Mouse (Mus musculus): ENCODE results near the gene U2af2. TPM values are rescaled to one million over a fixed set of nuclear protein-coding genes. Genes with fewer than 3 reads are reported as not detected.

Gene U2af2
- total and polyA plus RNA-seq, 3 experiments = 208 to 480 (median 261) TPM

DNA sequence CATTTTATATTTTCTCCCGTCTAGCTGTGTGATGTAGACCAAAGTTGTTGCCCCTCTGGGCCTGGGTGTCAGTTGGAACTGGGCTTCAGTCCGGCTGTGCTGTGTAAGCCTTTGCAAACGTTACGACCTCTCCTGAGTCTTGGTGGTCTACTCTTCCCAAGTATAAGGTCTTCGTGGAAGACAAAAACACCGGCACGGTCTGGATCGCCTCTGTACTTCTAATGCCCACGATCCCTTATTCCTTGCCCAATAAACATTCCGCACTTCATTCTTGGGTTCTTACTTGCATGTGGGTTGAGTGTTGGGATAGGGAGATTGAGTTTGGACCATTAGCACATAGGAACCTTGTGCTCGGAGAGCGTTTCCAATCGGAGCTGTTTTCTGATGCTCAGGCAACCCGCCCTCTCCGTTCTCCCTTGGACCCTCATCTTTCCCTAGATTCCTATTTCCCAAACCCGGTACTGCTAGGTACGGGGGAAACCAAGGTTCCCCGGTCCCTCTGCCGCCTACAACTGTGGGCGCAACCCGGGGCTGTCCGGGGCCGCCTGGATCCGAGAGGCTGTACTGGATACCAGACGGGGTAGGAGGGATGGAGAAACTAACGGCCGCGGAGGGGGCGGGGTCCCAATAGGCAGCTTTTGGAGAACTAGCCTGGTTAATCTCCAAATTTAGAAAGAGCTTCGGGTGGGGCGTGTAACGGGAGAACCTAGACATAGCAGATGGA is 8.3 kb upstream of the U2af2 start:
- H3K27me3 ChIP-seq (ENCODE audit: insufficient read depth, low read length) = peaks cover 77% of the 10 kb centered on the region
- TF ChIP-seq TAL1 (conservative IDR thresholded peaks at IDR 0.05; ENCODE audit: low read depth, low read length) (no peak), POLR2AphosphoS5 (IDR thresholded peaks at IDR 0.05; ENCODE audit: insufficient replicate concordance, low read depth, low read length) (no peak), GATA2 (IDR thresholded peaks at IDR 0.05; ENCODE audit: borderline replicate concordance, low read depth, low read length) (no peak), CTCF (IDR thresholded peaks at IDR 0.05; ENCODE audit: low read depth, low read length) (no peak)
- ATAC-seq (ENCODE audit: extremely low read depth, insufficient number of reproducible peaks, low FRiP score, poor library complexity, severe bottlenecking) (no peak), DNase-seq (ENCODE audit: low spot score) (no peak)
- peaks cover 4% of the 10 kb centered on the region; the same call in 1 of the 2 replicates for H3K9me3 ChIP-seq (replicated peaks)
- no peaks in the 10 kb centered on the region for H3K36me3 ChIP-seq (replicated peaks)
- no peak overlapping the region for H3K4me3 ChIP-seq (ENCODE audit: low read depth, low read length)
- peaks cover 6% of the 10 kb centered on the region; the same call in 1 of the 2 replicates for H3K4me1 ChIP-seq (ENCODE audit: insufficient read depth, low read depth, low read length)

DNA sequence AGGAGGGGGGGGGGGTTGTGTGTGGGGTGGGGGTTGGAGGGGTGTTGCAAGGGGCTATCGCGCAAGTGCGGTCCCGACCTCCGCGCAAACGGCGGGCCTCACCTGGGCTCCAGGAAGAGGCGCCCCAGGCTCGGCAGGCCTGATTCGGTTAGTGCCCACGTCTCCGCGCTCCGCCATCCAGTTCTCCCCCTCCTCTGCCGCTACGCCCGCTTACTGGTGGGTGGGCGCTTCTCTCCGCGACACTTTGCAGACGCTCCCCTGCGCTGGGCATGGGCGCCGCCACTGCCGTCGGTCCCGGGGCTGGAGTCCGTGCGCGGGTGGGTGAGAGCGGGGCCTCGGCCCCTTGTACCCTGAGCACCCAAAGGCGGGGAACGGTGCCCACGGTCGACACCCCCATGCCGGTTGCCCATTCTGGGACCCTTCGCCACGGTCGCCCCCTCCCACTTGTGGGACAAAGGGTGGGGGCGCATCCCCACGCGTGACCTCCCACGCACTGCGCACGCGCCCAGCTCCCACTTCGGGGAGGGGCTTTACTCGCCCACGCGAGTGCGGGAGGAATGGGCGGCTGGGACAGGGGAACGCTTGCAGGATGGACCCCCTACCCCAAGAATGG is 5.2 kb upstream of the U2af2 start:
- ATAC-seq (ENCODE audit: extremely low read depth, insufficient number of reproducible peaks, low FRiP score, poor library complexity, severe bottlenecking) = no peak
- DNase-seq (ENCODE audit: low spot score) = no peak
- Histone ChIP-seq H3K4me3 (ENCODE audit: low read depth, low read length) (no peak overlapping the region), H3K4me1 (ENCODE audit: insufficient read depth, low read depth, low read length) (peaks cover 21% of the 10 kb centered on the region), H3K9me3 (replicated peaks) (peaks cover 4% of the 10 kb centered on the region; the same call in 1 of the 2 replicates), H3K27me3 (ENCODE audit: insufficient read depth, low read length) (peaks cover 59% of the 10 kb centered on the region), H3K36me3 (replicated peaks) (peaks cover 5% of the 10 kb centered on the region)
- TF ChIP-seq CTCF (IDR thresholded peaks at IDR 0.05; ENCODE audit: low read depth, low read length) (no peak), GATA1 (IDR thresholded peaks at IDR 0.05; ENCODE audit: borderline replicate concordance, low read length) (no peak), POLR2AphosphoS5 (IDR thresholded peaks at IDR 0.05; ENCODE audit: insufficient replicate concordance, low read depth, low read length) (no peak), TAL1 (conservative IDR thresholded peaks at IDR 0.05; ENCODE audit: low read depth, low read length) (no peak), GATA2 (IDR thresholded peaks at IDR 0.05; ENCODE audit: borderline replicate concordance, low read depth, low read length) (no peak)

DNA sequence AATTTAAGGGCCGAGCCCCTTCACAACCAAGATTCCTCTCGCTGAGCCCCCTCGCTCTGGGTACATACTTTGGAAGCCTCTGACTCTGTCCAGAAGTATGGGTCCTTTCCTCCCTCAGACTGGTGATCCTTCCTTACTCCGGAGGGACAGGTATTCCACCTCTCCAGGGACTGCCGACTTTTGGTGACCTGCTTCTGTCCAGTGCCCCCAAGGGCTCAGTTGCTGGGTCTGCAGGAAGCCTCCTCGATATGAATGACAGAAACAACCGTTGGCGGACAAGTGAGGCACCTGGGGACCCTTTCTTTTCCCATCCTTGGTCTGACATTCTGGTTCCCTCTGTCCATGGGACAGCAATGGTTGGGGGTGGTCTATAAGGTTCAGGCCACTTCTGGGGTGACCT is 4.6 kb upstream of the U2af2 start:
- no peak overlapping the region for H3K4me3 ChIP-seq (ENCODE audit: low read depth, low read length)
- ATAC-seq (ENCODE audit: extremely low read depth, insufficient number of reproducible peaks, low FRiP score, poor library complexity, severe bottlenecking) = no peak
- H3K27me3 ChIP-seq (ENCODE audit: insufficient read depth, low read length) = peaks cover 53% of the 10 kb centered on the region

DNA sequence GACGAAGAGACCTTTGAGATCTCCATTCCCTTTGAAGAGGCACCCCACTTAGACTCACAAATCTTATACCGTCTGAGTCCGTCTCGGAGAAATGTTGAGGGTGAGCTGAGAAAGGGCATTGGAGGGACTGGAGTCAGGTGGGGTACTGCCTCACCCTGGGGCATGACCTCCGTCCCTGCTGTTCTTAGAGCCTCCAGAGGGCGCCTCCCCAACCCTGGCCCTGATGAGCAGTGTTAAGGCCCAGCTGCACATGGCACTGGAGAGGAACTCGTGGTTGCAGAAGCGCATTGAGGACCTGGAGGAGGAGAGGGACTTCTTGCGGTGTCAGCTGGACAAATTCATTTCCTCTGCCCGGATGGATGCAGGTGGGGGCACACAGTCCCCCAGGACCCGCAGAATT is 4.1 kb upstream of the U2af2 start:
- TF ChIP-seq POLR2AphosphoS5 (IDR thresholded peaks at IDR 0.05; ENCODE audit: insufficient replicate concordance, low read depth, low read length) (no peak), CTCF (IDR thresholded peaks at IDR 0.05; ENCODE audit: low read depth, low read length) (no peak), TAL1 (conservative IDR thresholded peaks at IDR 0.05; ENCODE audit: low read depth, low read length) (no peak), GATA2 (IDR thresholded peaks at IDR 0.05; ENCODE audit: borderline replicate concordance, low read depth, low read length) (no peak), GATA1 (IDR thresholded peaks at IDR 0.05; ENCODE audit: borderline replicate concordance, low read length) (no peak)
- Histone ChIP-seq H3K4me1 (ENCODE audit: insufficient read depth, low read depth, low read length) (peaks cover 19% of the 10 kb centered on the region), H3K4me3 (ENCODE audit: low read depth, low read length) (no peak overlapping the region), H3K27me3 (ENCODE audit: insufficient read depth, low read length) (peaks cover 49% of the 10 kb centered on the region), H3K9me3 (replicated peaks) (peaks cover 4% of the 10 kb centered on the region; the same call in 1 of the 2 replicates), H3K36me3 (replicated peaks) (peaks cover 5% of the 10 kb centered on the region)
- DNase-seq (ENCODE audit: low spot score) (no peak), ATAC-seq (ENCODE audit: extremely low read depth, insufficient number of reproducible peaks, low FRiP score, poor library complexity, severe bottlenecking) (no peak)

More for the DNA sequence above, 4.6 kb upstream of the U2af2 start:
- DNase-seq (ENCODE audit: low spot score) = no peak
- H3K9me3 ChIP-seq (replicated peaks) = peaks cover 4% of the 10 kb centered on the region; the same call in 1 of the 2 replicates
- H3K4me1 ChIP-seq (ENCODE audit: insufficient read depth, low read depth, low read length) = peaks cover 19% of the 10 kb centered on the region
- peaks cover 5% of the 10 kb centered on the region for H3K36me3 ChIP-seq (replicated peaks)
- TF ChIP-seq CTCF (IDR thresholded peaks at IDR 0.05; ENCODE audit: low read depth, low read length) (no peak), TAL1 (conservative IDR thresholded peaks at IDR 0.05; ENCODE audit: low read depth, low read length) (no peak), GATA1 (IDR thresholded peaks at IDR 0.05; ENCODE audit: borderline replicate concordance, low read length) (no peak), GATA2 (IDR thresholded peaks at IDR 0.05; ENCODE audit: borderline replicate concordance, low read depth, low read length) (no peak), POLR2AphosphoS5 (IDR thresholded peaks at IDR 0.05; ENCODE audit: insufficient replicate concordance, low read depth, low read length) (no peak)

DNA sequence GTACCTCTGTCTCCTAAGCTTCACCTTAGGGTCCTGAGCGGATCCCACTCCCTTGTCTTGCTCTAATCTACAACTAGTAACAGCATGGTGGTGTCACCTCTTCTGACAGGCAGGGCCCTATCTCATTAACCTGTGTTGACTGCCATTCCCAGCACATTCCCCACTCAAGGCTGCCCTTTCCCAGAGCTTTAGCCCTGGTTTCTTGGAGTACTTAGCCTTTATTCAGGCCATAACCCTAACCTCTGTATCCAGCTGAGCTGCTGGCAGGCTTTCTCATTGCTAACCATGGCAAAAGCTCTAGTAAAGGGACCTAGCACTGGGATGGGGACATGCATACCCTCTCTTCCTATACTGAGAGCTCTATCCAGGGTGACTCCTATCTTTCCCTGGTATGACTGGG is 3.3 kb upstream of the U2af2 start:
- Histone ChIP-seq H3K27me3 (ENCODE audit: insufficient read depth, low read length) (peaks cover 41% of the 10 kb centered on the region), H3K4me3 (ENCODE audit: low read depth, low read length) (no peak overlapping the region), H3K4me1 (ENCODE audit: insufficient read depth, low read depth, low read length) (peaks cover 19% of the 10 kb centered on the region), H3K36me3 (replicated peaks) (peaks cover 5% of the 10 kb centered on the region), H3K9me3 (replicated peaks) (no peaks in the 10 kb centered on the region)
- ATAC-seq (ENCODE audit: extremely low read depth, insufficient number of reproducible peaks, low FRiP score, poor library complexity, severe bottlenecking) = no peak
- DNase-seq (ENCODE audit: low spot score) = no peak
- no peak for TF ChIP-seq POLR2AphosphoS5 (IDR thresholded peaks at IDR 0.05; ENCODE audit: insufficient replicate concordance, low read depth, low read length)
- no peak for TF ChIP-seq GATA2 (IDR thresholded peaks at IDR 0.05; ENCODE audit: borderline replicate concordance, low read depth, low read length)
- TF ChIP-seq GATA1 (IDR thresholded peaks at IDR 0.05; ENCODE audit: borderline replicate concordance, low read length) = no peak
- no peak for TF ChIP-seq CTCF (IDR thresholded peaks at IDR 0.05; ENCODE audit: low read depth, low read length)
- TF ChIP-seq TAL1 (conservative IDR thresholded peaks at IDR 0.05; ENCODE audit: low read depth, low read length) = no peak

DNA sequence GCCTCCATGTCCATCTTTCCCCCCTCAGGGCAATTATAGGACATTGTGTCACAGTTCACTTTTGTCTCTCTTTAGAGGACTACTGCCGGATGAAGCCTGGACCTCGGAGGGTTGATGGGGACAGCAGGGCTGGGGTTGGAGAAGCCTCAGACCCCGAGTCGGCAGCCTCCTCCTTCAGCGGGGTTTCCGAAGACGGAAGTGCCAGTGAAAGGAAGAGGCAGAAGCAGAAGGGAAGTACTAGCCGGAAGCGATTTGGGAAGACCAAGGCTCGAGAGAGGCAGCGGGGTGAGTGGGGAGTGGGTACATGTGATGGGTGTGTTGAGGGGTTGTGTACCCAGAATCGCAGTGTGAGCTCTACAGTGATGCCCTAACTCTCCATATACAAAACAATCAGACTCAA is 2.5 kb upstream of the U2af2 start:
- Histone ChIP-seq H3K9me3 (replicated peaks) (no peaks in the 10 kb centered on the region), H3K27me3 (ENCODE audit: insufficient read depth, low read length) (peaks cover 33% of the 10 kb centered on the region), H3K4me3 (ENCODE audit: low read depth, low read length) (no peak overlapping the region), H3K36me3 (replicated peaks) (peaks cover 9% of the 10 kb centered on the region), H3K4me1 (ENCODE audit: insufficient read depth, low read depth, low read length) (peaks cover 25% of the 10 kb centered on the region)
- TF ChIP-seq TAL1 (conservative IDR thresholded peaks at IDR 0.05; ENCODE audit: low read depth, low read length) (no peak), POLR2AphosphoS5 (IDR thresholded peaks at IDR 0.05; ENCODE audit: insufficient replicate concordance, low read depth, low read length) (no peak), GATA2 (IDR thresholded peaks at IDR 0.05; ENCODE audit: borderline replicate concordance, low read depth, low read length) (no peak), GATA1 (IDR thresholded peaks at IDR 0.05; ENCODE audit: borderline replicate concordance, low read length) (no peak), CTCF (IDR thresholded peaks at IDR 0.05; ENCODE audit: low read depth, low read length) (no peak)
- ATAC-seq (ENCODE audit: extremely low read depth, insufficient number of reproducible peaks, low FRiP score, poor library complexity, severe bottlenecking) = no peak
- no peak for DNase-seq (ENCODE audit: low spot score)

All from G1E (cell line).